Mouse (Mus musculus): ENCODE data around the gene Otub1. TPM values are rescaled to one million over a fixed set of nuclear protein-coding genes. Genes with fewer than 3 reads are reported as not detected.

Otub1 gene
- polyA plus RNA-seq, 1 experiment from 2014 or later = 263 TPM

DNA sequence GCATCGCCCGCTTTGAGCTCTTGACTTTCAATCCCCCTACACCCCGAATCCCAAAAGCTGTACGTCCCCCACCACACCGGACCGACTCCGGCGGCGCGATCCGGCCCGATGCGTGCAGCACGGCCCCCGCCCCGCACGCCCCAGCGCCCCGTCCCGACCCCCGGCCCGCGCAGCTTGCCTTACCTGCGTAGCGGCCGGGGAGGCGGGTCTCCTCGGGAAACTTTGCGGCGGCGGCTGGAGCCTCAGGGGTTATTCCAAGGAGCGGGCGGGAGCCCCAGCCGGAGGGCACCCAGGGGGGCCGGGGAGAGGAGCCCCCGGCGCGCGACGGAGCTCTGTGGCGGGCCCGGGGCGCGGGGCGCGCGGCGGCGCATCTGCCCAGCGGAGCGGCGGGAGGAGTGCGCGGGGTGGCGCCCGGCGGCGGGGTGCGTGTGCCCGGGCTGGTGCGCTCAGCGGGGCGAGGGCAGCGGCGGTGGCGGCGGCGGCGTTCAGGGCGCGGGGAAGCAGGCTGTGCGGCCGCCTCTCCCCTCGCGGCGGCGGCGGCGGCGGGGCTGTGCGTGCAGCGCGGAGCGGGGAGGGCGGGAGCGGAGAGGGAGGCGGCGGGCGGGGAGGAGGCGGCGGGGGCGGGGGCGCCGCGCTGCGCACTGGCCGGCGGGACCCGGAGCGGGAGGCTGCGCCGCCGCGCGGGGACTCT is 40.5 kb downstream of the Otub1 start:
- Histone ChIP-seq H3K9me3 (replicated peaks) (no peaks in the 10 kb centered on the region), H3K27me3 (ENCODE audit: low read depth, poor library complexity, severe bottlenecking) (peaks cover 100% of the 10 kb centered on the region), H3K36me3 (no peaks in the 10 kb centered on the region), H3K4me1 (peaks cover 46% of the 10 kb centered on the region), H3K4me3 (peak overlapping the region; percentile 68), H3K27ac (peak overlapping the region; percentile 82)
- WGBS = 3% methylated on average over 91 of the region's 105 CpGs
- DNase-seq (ENCODE audit: low spot score) = peak; percentile 69

DNA sequence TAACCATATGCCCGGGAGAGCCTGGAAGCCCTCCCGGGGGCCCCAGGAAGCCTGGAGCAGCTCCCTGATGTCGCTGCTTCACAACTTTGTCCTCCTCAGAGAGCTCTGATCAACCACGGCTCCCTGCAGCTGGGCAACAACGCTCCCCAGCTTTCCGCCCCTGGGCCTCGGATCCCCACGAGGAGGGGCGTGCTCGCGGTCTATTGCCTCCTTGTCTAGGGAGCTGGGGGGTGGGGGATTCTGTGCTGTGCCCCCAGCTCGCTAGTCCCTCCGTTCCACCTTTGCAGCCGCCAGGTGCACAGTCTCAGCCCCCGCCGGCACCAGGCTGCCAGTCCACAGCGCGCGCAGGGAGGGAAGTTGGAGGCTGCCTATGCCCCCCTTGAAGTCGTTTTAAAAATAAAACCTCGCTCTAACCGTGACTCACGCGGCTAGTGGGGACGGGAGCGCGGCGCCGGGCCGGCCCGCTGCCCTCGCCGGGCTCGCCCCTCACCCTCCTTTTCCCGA is 41.2 kb downstream of the Otub1 start:
- under 1% methylated on average over 35 of the region's 35 CpGs for WGBS
- Histone ChIP-seq H3K36me3 (no peaks in the 10 kb centered on the region), H3K27ac (peak overlapping the region; percentile 82), H3K4me1 (peaks cover 54% of the 10 kb centered on the region), H3K4me3 (peak overlapping the region; percentile 68), H3K27me3 (ENCODE audit: low read depth, poor library complexity, severe bottlenecking) (peaks cover 100% of the 10 kb centered on the region), H3K9me3 (replicated peaks) (no peaks in the 10 kb centered on the region)
- peak; percentile 57 for DNase-seq (ENCODE audit: low spot score)

- Histone ChIP-seq H3K27ac (no peak overlapping the region), H3K36me3 (no peaks in the 10 kb centered on the region), H3K9me3 (replicated peaks) (no peaks in the 10 kb centered on the region), H3K4me3 (peak overlapping the region; percentile 68), H3K4me1 (peaks cover 57% of the 10 kb centered on the region), H3K27me3 (ENCODE audit: low read depth, poor library complexity, severe bottlenecking) (peaks cover 100% of the 10 kb centered on the region)
- DNase-seq (ENCODE audit: low spot score) = no peak
- 6% methylated on average over 6 of the region's 6 CpGs for WGBS
Observed at GRCm38 (mm10) chr19:7164238-7164637, 41.9 kb downstream of the Otub1 start.

DNA sequence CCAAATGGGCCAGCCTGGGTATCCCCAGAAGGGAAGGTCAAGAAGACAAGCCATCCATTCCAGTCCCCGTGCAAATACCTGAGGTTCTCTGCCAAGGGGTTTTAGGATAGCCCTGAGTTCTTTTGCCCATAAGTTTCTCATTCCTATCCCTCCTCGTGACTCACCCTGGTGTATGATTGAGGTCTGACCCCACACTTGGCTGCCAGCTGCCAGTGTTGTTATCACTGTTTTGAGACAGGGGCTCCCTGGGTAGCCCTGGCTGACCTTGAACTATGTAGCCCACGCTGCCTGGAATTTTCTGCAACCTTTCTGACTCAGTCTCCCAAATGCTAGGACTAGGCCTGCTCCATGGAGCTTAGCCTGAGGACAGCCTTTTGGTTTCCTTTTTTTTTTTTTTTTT is 45.1 kb downstream of the Otub1 start:
- 73% methylated on average over 3 of the region's 3 CpGs for WGBS
- Histone ChIP-seq H3K27me3 (ENCODE audit: low read depth, poor library complexity, severe bottlenecking) (peaks cover 100% of the 10 kb centered on the region), H3K36me3 (no peaks in the 10 kb centered on the region), H3K4me1 (peaks cover 59% of the 10 kb centered on the region), H3K9me3 (replicated peaks) (no peaks in the 10 kb centered on the region), H3K27ac (no peak overlapping the region), H3K4me3 (no peak overlapping the region; the same call in 1 of the 2 replicates)
- DNase-seq (ENCODE audit: low spot score) = no peak

DNA sequence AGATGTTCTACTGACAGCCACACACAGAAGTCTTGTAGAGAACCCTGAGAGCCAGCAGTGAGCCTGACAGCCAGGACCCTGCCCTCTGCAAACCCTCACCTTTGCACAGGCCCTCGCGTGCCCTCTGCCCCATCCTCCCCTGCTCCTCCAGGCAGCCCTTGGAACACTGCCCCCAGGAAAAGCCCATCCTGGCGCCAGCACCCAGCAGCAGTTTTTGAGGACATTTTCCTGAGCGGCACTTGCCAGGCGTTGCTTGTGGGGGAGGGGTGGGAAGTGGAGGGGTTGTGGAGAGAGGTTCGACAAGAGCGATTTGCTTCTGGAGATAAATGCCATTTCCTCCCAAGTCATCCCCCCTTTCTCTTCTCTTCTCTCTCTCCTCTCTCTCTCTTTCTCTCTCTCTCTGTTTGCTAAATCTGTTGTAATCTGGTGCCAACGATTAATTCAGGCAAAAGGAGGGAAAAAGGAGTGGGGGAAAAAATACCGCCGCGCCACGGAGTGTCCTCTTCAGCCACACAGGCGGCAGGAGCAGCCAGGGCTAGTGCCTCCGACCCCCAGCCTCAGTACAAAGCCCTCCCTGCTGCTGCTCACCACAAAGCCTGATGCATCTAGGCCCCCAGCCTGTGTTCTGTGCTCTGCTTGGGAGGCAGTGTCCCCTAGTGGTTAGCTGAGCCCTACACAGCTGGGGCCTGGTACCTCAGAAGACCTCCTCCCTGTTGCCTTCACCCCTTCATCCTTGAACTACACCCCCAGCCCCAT is 45.8 kb downstream of the Otub1 start:
- H3K27me3 ChIP-seq (ENCODE audit: low read depth, poor library complexity, severe bottlenecking) = peaks cover 100% of the 10 kb centered on the region
- H3K27ac ChIP-seq = peak overlapping the region; percentile 74
- H3K9me3 ChIP-seq (replicated peaks) = no peaks in the 10 kb centered on the region
- peak; percentile 65 for DNase-seq (ENCODE audit: low spot score)
- H3K4me1 ChIP-seq = peaks cover 55% of the 10 kb centered on the region
- H3K4me3 ChIP-seq = peak overlapping the region; percentile 22
- 4% methylated on average over 14 of the region's 14 CpGs for WGBS
- H3K36me3 ChIP-seq = no peaks in the 10 kb centered on the region

- 60% methylated on average over 14 of the region's 14 CpGs for WGBS
- no peak overlapping the region for H3K4me3 ChIP-seq
- no peaks in the 10 kb centered on the region for H3K9me3 ChIP-seq (replicated peaks)
- 0 out of 2 replicates have a peak overlapping the region, but pooled peaks have one; percentile 66 for H3K27ac ChIP-seq
- peaks cover 100% of the 10 kb centered on the region for H3K27me3 ChIP-seq (ENCODE audit: low read depth, poor library complexity, severe bottlenecking)
- H3K36me3 ChIP-seq = no peaks in the 10 kb centered on the region
- no peak for DNase-seq (ENCODE audit: low spot score)
- H3K4me1 ChIP-seq = peaks cover 53% of the 10 kb centered on the region
Observed at GRCm38 (mm10) chr19:7157734-7158133, 48.4 kb downstream of the Otub1 start.

- Histone ChIP-seq H3K4me1 (peaks cover 62% of the 10 kb centered on the region), H3K4me3 (no peak overlapping the region), H3K36me3 (no peaks in the 10 kb centered on the region), H3K9me3 (replicated peaks) (no peaks in the 10 kb centered on the region), H3K27ac (peak overlapping the region; percentile 38; the same call in 1 of the 2 replicates), H3K27me3 (ENCODE audit: low read depth, poor library complexity, severe bottlenecking) (peaks cover 100% of the 10 kb centered on the region)
- DNase-seq (ENCODE audit: low spot score) = no peak
- 85% methylated on average over 6 of the region's 6 CpGs for WGBS
Observed at GRCm38 (mm10) chr19:7155196-7155595, 50.9 kb downstream of the Otub1 start.

- Histone ChIP-seq H3K27ac (peak overlapping the region; percentile 34), H3K4me3 (no peak overlapping the region), H3K27me3 (ENCODE audit: low read depth, poor library complexity, severe bottlenecking) (peaks cover 100% of the 10 kb centered on the region), H3K36me3 (no peaks in the 10 kb centered on the region), H3K9me3 (replicated peaks) (no peaks in the 10 kb centered on the region), H3K4me1 (peaks cover 75% of the 10 kb centered on the region)
- 33% methylated on average over 7 of the region's 7 CpGs for WGBS
- DNase-seq (ENCODE audit: low spot score) = no peak
Observed at GRCm38 (mm10) chr19:7153232-7153631, 52.9 kb downstream of the Otub1 start.

- H3K4me3 ChIP-seq = no peak overlapping the region
- peaks cover 76% of the 10 kb centered on the region for H3K4me1 ChIP-seq
- H3K27ac ChIP-seq = 0 out of 2 replicates have a peak overlapping the region, but pooled peaks have one; percentile 56
- no peak for DNase-seq (ENCODE audit: low spot score)
- no peaks in the 10 kb centered on the region for H3K36me3 ChIP-seq
- H3K27me3 ChIP-seq (ENCODE audit: low read depth, poor library complexity, severe bottlenecking) = peaks cover 99% of the 10 kb centered on the region
- 89% methylated on average over 6 of the region's 6 CpGs for WGBS
- no peaks in the 10 kb centered on the region for H3K9me3 ChIP-seq (replicated peaks)
Observed at GRCm38 (mm10) chr19:7151927-7152653, 54.0 kb downstream of the Otub1 start.

DNA sequence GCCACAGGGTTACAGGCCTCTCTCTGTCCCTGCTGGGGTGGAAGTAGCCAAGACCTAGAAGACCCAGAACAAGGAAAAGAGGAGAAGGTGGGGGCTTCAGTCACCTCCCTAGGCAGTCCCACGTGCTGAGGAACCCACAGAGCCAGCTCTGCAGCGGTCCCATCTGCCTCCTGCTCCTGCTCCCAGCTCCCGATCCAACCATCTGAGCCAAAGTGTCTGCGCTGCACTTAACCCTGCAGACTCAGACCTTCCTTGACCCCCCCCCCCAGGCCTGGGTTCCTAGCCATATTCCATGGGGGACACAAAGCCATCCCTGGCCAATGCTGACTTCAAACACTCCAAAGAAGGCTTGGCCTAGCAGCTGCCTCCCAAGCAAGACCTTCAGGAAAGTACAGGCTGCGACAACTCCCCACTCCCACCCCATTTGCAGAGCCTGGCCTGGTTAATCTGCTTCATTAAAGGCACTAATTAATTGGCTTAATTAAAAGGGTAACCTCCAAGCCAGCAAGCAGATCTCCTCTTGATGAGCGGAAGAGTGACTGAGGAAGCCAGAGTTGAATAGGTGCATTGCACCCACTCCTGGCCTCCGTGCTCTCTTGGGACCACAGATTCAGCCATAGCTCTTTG is 54.7 kb downstream of the Otub1 start:
- H3K4me1 ChIP-seq = peaks cover 76% of the 10 kb centered on the region
- WGBS = 83% methylated on average over 7 of the region's 7 CpGs
- no peaks in the 10 kb centered on the region for H3K36me3 ChIP-seq
- H3K27me3 ChIP-seq (ENCODE audit: low read depth, poor library complexity, severe bottlenecking) = peaks cover 99% of the 10 kb centered on the region
- DNase-seq (ENCODE audit: low spot score) = no peak
- no peaks in the 10 kb centered on the region for H3K9me3 ChIP-seq (replicated peaks)
- no peak overlapping the region for H3K4me3 ChIP-seq
- H3K27ac ChIP-seq = peak overlapping the region; percentile 56; the same call in 1 of the 2 replicates

DNA sequence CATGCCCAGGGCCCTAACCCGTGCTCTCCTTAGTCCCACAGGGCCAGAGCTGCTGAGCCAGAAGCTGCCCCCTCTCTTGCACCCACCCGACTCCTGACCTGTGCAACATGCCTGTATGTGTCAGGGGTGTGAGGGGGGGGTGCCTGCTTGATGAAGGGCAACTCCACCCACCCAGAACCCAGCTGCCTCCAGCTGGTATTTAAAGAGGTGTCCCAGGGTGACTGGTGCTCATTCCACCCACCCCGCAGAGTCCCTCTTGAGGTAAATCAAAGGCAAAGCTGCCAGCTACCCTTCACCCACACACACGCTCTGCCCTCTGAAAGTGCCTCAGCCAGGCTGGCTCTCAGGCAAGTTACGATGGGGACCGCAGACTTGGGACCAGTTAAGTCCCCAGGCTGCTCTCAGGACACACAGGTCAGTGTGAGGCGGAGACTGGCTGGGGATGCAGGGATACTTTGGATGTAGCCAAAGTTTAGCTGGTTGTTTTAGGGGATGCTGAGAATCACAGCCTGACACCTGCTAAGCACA is 56.9 kb downstream of the Otub1 start:
- H3K4me1 ChIP-seq = peaks cover 67% of the 10 kb centered on the region
- H3K36me3 ChIP-seq = no peaks in the 10 kb centered on the region
- no peak overlapping the region for H3K4me3 ChIP-seq
- H3K9me3 ChIP-seq (replicated peaks) = no peaks in the 10 kb centered on the region
- peaks cover 99% of the 10 kb centered on the region for H3K27me3 ChIP-seq (ENCODE audit: low read depth, poor library complexity, severe bottlenecking)
- WGBS = 71% methylated on average over 7 of the region's 7 CpGs
- peak overlapping the region; percentile 26; the same call in 1 of the 2 replicates for H3K27ac ChIP-seq
- no peak for DNase-seq (ENCODE audit: low spot score)

GRCm38 (mm10) chr19:7148541-7149085 is 57.5 kb downstream of the Otub1 start:
- Histone ChIP-seq H3K4me3 (no peak overlapping the region), H3K4me1 (peaks cover 73% of the 10 kb centered on the region), H3K27ac (peak overlapping the region; percentile 26; the same call in 1 of the 2 replicates), H3K36me3 (no peaks in the 10 kb centered on the region), H3K9me3 (replicated peaks) (no peaks in the 10 kb centered on the region), H3K27me3 (ENCODE audit: low read depth, poor library complexity, severe bottlenecking) (peaks cover 99% of the 10 kb centered on the region)
- 75% methylated on average over 8 of the region's 8 CpGs for WGBS
- DNase-seq (ENCODE audit: low spot score) = no peak
